Mouse (Mus musculus) v-Abl transformed pro-B cells (cell line): ENCODE measurements around the gene Katnal1.

Experiments used
- in situ Hi-C, 2 experiments: fragments of 400-800 bp; cut with MboI; formaldehyde crosslinking; loops; one replicate each; pipeline ENCODE4 v1.15.1; 2025; ENCODE audit not compliant: unreplicated experiment in 2 of 2

Gene Katnal1

GRCm38 (mm10) chr5:148929116-148929449, at the start of gene Katnal1:
Gene Katnal1 (minus strand): TSS chr5:148929320.
- in situ Hi-C loops = no loop called here

GRCm38 (mm10) chr5:148978458-148979165, 49.5 kb upstream of the Katnal1 start:
- in situ Hi-C loops = loop anchor here in 1 of 2 experiments (5.0 kb wide), 1 partner anchor 204 kb away; the partner anchor contains the start of genes Hmgb1 and Uspl1

GRCm38 (mm10) chr5:148977698-148978457, 48.8 kb upstream of the Katnal1 start:
- in situ Hi-C loops = loop anchor here in 1 of 2 experiments (5.0 kb wide), 1 partner anchor 204 kb away; the partner anchor contains the start of genes Hmgb1 and Uspl1

- in situ Hi-C loops = loop anchor here in 1 of 2 experiments (5.0 kb wide), 1 partner anchor 205 kb away; the partner anchor contains the start of genes Hmgb1 and Uspl1
Measured at GRCm38 (mm10) chr5:148976876-148977275, 47.8 kb upstream of the Katnal1 start.

GRCm38 (mm10) chr5:148975035-148975434, 45.9 kb upstream of the Katnal1 start:
- in situ Hi-C loops = loop anchor here in 1 of 2 experiments (5.0 kb wide), 1 partner anchor 207 kb away; the partner anchor contains the start of genes Hmgb1 and Uspl1

GRCm38 (mm10) chr5:148973019-148973668, 44.0 kb upstream of the Katnal1 start:
- in situ Hi-C loops = no loop called here

- in situ Hi-C loops = no loop called here
Measured at GRCm38 (mm10) chr5:148972167-148972566, 43.0 kb upstream of the Katnal1 start.

GRCm38 (mm10) chr5:148969648-148970047, 40.5 kb upstream of the Katnal1 start:
- in situ Hi-C loops = no loop called here

- in situ Hi-C loops = no loop called here
Measured at GRCm38 (mm10) chr5:148968958-148969576, 39.9 kb upstream of the Katnal1 start.

GRCm38 (mm10) chr5:148968179-148968578, 39.1 kb upstream of the Katnal1 start:
- in situ Hi-C loops = no loop called here

GRCm38 (mm10) chr5:148966395-148966794, 37.3 kb upstream of the Katnal1 start:
- in situ Hi-C loops = no loop called here

- in situ Hi-C loops = no loop called here
Measured at GRCm38 (mm10) chr5:148965691-148966333, 36.7 kb upstream of the Katnal1 start.

- in situ Hi-C loops = no loop called here
Measured at GRCm38 (mm10) chr5:148965089-148965591, 36.0 kb upstream of the Katnal1 start.

- in situ Hi-C loops = no loop called here
Measured at GRCm38 (mm10) chr5:148964251-148964650, 35.1 kb upstream of the Katnal1 start.

GRCm38 (mm10) chr5:148960211-148960610, 31.1 kb upstream of the Katnal1 start:
- in situ Hi-C loops = no loop called here

GRCm38 (mm10) chr5:148959068-148959990, 30.2 kb upstream of the Katnal1 start:
- in situ Hi-C loops = loop anchor here (5.0 kb wide), 2 partner anchors 68 to 88 kb away; no protein-coding TSS in a partner anchor

- in situ Hi-C loops = loop anchor here (5.0 kb wide), 2 partner anchors 69 to 89 kb away; no protein-coding TSS in a partner anchor
Measured at GRCm38 (mm10) chr5:148958355-148958754, 29.2 kb upstream of the Katnal1 start.

- in situ Hi-C loops = loop anchor here (5.0 kb wide), 2 partner anchors 70 to 90 kb away; no protein-coding TSS in a partner anchor
Measured at GRCm38 (mm10) chr5:148956898-148957535, 27.9 kb upstream of the Katnal1 start.
